Mouse (Mus musculus) thymus, adult 2 months (tissue): ENCODE measurements at regions not wholly inside any gene's neighbourhood (a gene's known extent, or its start where the extent isn't known, plus 50 kb on each side); places are given as distances from the start of the nearest gene placed in this dataset.

Experiments used
- CTCF ChIP-seq: fragments of 200-500 bp; IDR thresholded peaks from 2 replicates; pipeline ENCODE4 v1.5.1; 2012; ENCODE audit warnings: mild to moderate bottlenecking, control low read depth, low read length, moderate library complexity, borderline replicate concordance; ENCODE audit not compliant: control insufficient read depth, poor library complexity, insufficient read depth; ENCODE audit errors: extremely low read depth
- POLR2A ChIP-seq: fragments of 200-500 bp; IDR thresholded peaks from 2 replicates; pipeline ENCODE4 v1.6.1; 2012; ENCODE audit warnings: mild to moderate bottlenecking, low read length, control low read depth, moderate library complexity; ENCODE audit not compliant: control insufficient read depth, poor library complexity, insufficient read depth; ENCODE audit errors: extremely low read depth

- no peak for TF ChIP-seq POLR2A
- TF ChIP-seq CTCF: no peak
Measured at GRCm38 (mm10) chr12:25444355-25444754, 347.4 kb upstream of the Id2 start.
